Mouse (Mus musculus) kidney, adult 2 months (tissue): ENCODE data around the gene Fubp1. TPM values are rescaled to one million over a fixed set of nuclear protein-coding genes. Genes with fewer than 3 reads are reported as not detected.

ENCODE experiments used
- DNase-seq: peaks from one replicate; pipeline ENCODE4 v3.0.0; 2021
- H3K27ac ChIP-seq: fragments of 200-500 bp; 2 replicates; pipeline ENCODE4 v1.5.1; 2012; ENCODE audit warnings: low read depth, low read length, control low read depth, inconsistent platforms; ENCODE audit not compliant: insufficient read depth
- H3K27me3 ChIP-seq: fragments of 200-500 bp; replicated peaks from 2 replicates; pipeline ENCODE4 v1.6.1; 2012; ENCODE audit warnings: mild to moderate bottlenecking, moderate library complexity, low read length, inconsistent platforms; ENCODE audit not compliant: control insufficient read depth, insufficient read depth
- H3K36me3 ChIP-seq: fragments of 200-500 bp; 2 replicates; pipeline ENCODE4 v1.6.1; 2012; ENCODE audit warnings: mild to moderate bottlenecking, moderate library complexity, low read length, inconsistent platforms; ENCODE audit not compliant: control insufficient read depth, insufficient read depth
- H3K4me1 ChIP-seq: fragments of 200-500 bp; 2 replicates; pipeline ENCODE4 v1.6.1; 2011; ENCODE audit warnings: low read length; ENCODE audit not compliant: control insufficient read depth, insufficient read depth
- H3K4me3 ChIP-seq: fragments of 200-500 bp; 2 replicates; pipeline ENCODE4 v1.5.1; 2011; ENCODE audit warnings: mild to moderate bottlenecking, low read depth, low read length, control low read depth; ENCODE audit not compliant: insufficient read depth
- CTCF ChIP-seq: fragments of 200-500 bp; conservative IDR thresholded peaks from 2 replicates; pipeline ENCODE4 v1.5.1; 2011; ENCODE audit warnings: low read depth, mild to moderate bottlenecking, control low read depth, low read length, moderate library complexity, mixed read lengths; ENCODE audit not compliant: insufficient read depth, insufficient read length
- POLR2A ChIP-seq: fragments of 200-500 bp; IDR thresholded peaks from one replicate; pipeline ENCODE4 v1.6.1; 2011; ENCODE audit warnings: low read depth, low read length, control low read depth
- WGBS: fragments of 180-500 bp; shearing (Covaris S2); methylation state at CpG from one replicate; pipeline ENCODE4 v1.1.7; 2018; 5-methylcytosine and 5-hydroxymethylcytosine counted together
- polyA plus RNA-seq: library from polyadenylated mRNA; depleted of rRNA; stranded (reverse); fragments of >200 nt; gene quantifications from 2 replicates; pipeline ENCODE4 v1.2.3, GENCODE M21; 2012

Fubp1 gene
- polyA plus RNA-seq, 1 experiment, result 40.8 TPM

DNA sequence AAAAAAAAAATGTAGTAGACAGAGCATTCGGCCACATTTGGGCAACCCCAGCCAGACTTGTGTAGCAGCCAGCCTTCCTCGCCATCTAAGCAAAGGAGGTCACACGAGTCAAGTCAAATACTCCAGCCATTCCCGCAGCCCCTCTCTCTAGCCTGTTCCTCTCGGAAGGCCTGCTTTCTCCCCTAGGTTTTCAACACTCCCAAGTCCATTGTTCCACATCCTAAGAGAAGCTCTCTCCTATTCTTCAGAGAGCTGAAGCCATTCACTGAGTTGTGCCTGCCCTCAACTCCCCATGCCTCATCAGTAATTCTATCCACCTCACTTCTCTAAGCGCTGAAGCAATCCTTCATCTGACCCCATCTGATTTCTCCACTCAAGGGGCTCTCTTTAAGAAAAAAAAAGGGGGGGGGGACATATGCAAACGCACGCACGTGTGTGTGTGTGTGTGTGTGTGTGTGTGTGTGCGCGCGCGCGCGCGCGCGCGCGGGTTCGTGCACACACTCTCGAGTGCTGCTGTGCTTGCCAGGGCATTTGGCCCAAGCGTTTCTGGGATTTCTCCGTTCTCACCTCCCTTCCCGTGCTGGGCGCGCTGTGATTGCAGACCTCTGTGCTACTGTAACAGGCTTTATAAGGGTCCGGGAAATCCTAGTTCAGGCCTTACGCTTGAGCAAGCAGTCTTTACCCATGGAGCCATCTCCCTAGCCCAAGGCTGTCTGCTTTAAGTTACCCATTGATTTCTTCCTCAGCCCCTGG, 43.3 kb upstream of the Fubp1 start:
- Histone ChIP-seq H3K36me3 (no peaks in the 10 kb centered on the region), H3K27me3 (no peaks in the 10 kb centered on the region), H3K4me1 (peaks cover 6% of the 10 kb centered on the region), H3K27ac (no peak overlapping the region), H3K4me3 (no peak overlapping the region)
- 34% methylated on average over 29 of the region's 29 CpGs for WGBS
- no peak for DNase-seq
- no peak for TF ChIP-seq CTCF
- TF ChIP-seq POLR2A, result no peak

DNA sequence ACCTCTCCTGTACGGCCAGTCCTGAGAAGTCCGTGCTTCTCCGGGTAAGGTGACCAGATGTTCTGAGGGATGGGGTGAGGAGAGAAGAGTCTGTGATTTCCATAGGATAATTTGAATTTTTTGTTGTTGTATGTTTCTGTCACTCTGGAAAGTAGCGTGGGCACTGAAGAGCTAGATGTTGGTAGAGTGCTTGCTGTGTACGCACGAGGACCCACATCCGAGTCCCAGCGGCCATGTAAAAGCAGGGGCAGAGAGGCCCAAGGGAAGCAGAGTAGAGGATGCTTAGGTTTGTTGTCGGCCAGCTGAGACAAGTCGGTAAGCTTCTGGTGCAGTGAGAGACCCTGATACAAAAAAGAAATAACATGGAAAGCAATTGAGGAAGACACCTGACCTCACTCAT, 42.2 kb upstream of the Fubp1 start:
- Histone ChIP-seq H3K4me3 (no peak overlapping the region), H3K27ac (no peak overlapping the region), H3K27me3 (no peaks in the 10 kb centered on the region), H3K36me3 (no peaks in the 10 kb centered on the region), H3K4me1 (peaks cover 6% of the 10 kb centered on the region)
- no peak for DNase-seq
- no peak for TF ChIP-seq CTCF
- no peak for TF ChIP-seq POLR2A
- WGBS, result 98% methylated on average over 10 of the region's 10 CpGs

DNA sequence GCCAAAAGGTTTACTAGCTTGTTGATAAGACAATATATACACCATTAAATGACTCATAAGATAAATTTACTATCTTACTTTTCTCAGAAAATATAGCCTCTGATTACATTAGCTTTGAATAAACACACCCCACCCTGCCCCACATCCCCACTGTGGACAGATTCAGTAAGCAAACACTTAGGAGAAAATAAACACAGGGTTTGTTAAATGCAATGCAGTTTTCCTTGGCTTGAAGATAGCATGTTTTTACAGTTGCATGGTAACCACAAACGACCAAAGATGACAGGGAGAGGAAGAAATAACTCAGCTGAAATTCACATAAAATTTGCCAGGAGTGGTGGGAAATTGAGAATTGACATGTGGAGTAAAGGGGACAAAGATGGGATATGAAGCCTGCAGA, 39.8 kb upstream of the Fubp1 start:
- 30% methylated on average over 1 of the region's 1 CpGs for WGBS
- Histone ChIP-seq H3K36me3 (no peaks in the 10 kb centered on the region), H3K27me3 (no peaks in the 10 kb centered on the region), H3K4me1 (peaks cover 6% of the 10 kb centered on the region), H3K4me3 (no peak overlapping the region), H3K27ac (no peak overlapping the region)
- no peak for DNase-seq
- TF ChIP-seq POLR2A (no peak), CTCF (no peak)

DNA sequence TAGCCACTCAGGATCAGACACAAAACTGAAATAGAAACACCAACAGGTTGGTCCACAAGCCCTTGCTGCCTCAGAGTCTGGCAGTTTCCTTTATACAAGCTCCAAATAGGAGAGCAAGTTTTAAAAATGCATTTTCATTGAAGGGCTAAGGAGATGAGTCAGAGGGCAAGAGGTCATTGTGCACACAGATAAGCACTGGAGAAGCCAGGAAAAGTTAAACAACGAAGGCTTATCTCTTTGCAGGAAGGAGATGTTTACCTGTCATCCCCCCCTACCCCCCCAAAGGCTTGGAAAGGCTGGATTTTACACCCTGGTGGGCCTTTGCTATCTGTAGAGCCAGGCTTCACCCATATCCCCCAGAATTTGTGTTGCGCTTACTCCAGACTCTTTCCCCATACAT, 39.0 kb upstream of the Fubp1 start:
- Histone ChIP-seq H3K36me3 (no peaks in the 10 kb centered on the region), H3K27ac (no peak overlapping the region), H3K4me1 (peaks cover 3% of the 10 kb centered on the region), H3K4me3 (no peak overlapping the region), H3K27me3 (no peaks in the 10 kb centered on the region)
- WGBS, result 63% methylated on average over 2 of the region's 2 CpGs
- no peak for DNase-seq
- TF ChIP-seq POLR2A (no peak), CTCF (no peak)

DNA sequence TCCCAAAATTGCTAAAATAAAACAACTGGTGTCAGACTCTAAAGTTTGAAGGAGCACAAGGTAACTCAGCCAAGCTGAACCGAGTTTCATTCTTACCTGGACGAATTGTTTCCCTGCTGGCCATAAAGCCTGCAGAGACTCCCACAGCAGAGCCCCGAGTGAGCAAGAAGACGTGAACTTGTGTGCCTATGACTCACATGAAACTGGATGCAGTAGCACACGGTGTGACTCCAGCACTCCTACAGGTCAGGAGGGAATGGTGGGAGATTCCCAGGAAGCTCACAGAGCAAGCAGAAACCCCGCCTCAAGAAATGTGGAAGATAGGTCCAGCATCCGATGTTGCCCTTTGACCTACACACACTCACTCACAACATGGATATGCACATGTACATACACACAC, 38.4 kb upstream of the Fubp1 start:
- 58% methylated on average over 7 of the region's 7 CpGs for WGBS
- no peak; the same call in 1 of the 2 replicates for TF ChIP-seq CTCF
- no peak for TF ChIP-seq POLR2A
- Histone ChIP-seq H3K36me3 (no peaks in the 10 kb centered on the region), H3K27me3 (no peaks in the 10 kb centered on the region), H3K27ac (no peak overlapping the region), H3K4me1 (no peaks in the 10 kb centered on the region), H3K4me3 (no peak overlapping the region)
- DNase-seq, result no peak

DNA sequence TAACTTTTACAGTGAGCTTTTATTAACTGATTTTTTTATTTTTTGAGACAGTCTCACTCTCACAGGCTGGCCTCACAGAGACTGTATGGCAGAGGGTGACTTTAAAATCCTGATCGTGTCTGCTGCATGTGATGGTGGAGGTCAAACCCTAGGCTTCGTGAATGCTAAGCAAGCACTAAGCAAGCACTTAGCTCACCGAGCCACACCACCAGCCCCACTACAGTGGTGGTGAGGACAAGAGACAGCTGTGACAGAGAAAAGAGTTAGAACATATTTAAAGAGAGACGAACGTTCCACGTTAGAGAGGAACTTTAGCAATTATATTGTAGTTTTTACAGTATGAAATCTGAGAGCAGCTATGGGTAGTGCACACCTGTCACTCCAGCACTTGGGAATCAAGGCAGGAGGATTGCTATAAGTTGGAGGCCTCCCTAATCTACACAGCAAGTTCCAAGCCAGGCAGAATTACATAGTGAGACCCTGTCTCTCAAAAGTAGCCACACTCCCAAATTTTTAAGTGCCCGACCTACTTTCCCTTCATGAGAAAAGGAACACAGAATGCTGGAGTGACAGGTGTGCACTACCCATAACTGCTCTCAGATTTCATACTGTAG, 37.8 kb upstream of the Fubp1 start:
- DNase-seq, result no peak
- 79% methylated on average over 7 of the region's 7 CpGs for WGBS
- no peak overlapping the region for H3K27ac ChIP-seq
- H3K4me3 ChIP-seq, result no peak overlapping the region
- no peaks in the 10 kb centered on the region for H3K36me3 ChIP-seq
- no peaks in the 10 kb centered on the region for H3K27me3 ChIP-seq
- TF ChIP-seq POLR2A (no peak), CTCF (no peak)
- H3K4me1 ChIP-seq, result no peaks in the 10 kb centered on the region

DNA sequence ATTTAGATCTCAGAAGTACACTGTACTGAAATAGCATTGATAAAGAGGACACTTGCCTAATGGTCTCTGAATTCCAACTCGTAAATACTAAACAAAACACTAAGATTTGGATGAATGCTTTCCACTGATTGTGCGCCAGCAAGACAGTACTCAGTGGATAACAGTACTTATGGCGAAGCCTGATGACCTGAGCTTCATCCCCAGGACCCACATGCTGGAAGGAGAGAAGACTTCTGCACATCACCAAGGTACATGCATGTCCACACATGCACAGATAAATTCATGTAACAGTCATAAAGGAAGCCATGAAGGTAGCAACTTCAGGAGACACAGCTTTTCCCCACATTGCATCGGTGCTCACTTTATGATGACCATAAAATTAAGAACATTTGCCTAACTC, 31.4 kb upstream of the Fubp1 start:
- Histone ChIP-seq H3K27ac (no peak overlapping the region), H3K4me1 (no peaks in the 10 kb centered on the region), H3K27me3 (no peaks in the 10 kb centered on the region), H3K36me3 (peaks cover 5% of the 10 kb centered on the region; the same call in 1 of the 2 replicates), H3K4me3 (no peak overlapping the region)
- WGBS, result 71% methylated on average over 4 of the region's 4 CpGs
- TF ChIP-seq CTCF (no peak), POLR2A (no peak)
- DNase-seq, result no peak
